Mouse (Mus musculus): ENCODE results near the gene Pdp2.

- TF ChIP-seq CTCF (IDR thresholded peaks at IDR 0.05; ENCODE audit: borderline replicate concordance, control insufficient read depth, extremely low read depth, insufficient read depth, low read length, poor library complexity), result no peak
- TF ChIP-seq POLR2A (IDR thresholded peaks at IDR 0.05; ENCODE audit: control insufficient read depth, extremely low read depth, insufficient read depth, low read length, poor library complexity), result no peak
Observed at GRCm38 (mm10) chr8:104598496-104598895, 7.2 kb downstream of the Pdp2 start.

All from thymus, adult 2 months (tissue).